Mouse (Mus musculus) embryonic fibroblast, embryonic 13.5 days (primary cell): ENCODE data around the gene 2010003K11Rik. TPM values are rescaled to one million over a fixed set of nuclear protein-coding genes. Genes with fewer than 3 reads are reported as not detected.

Experiments used
- H3K27ac ChIP-seq: 2 replicates; pipeline ENCODE4 v1.5.1; 2012; ENCODE audit warnings: low read length, control low read depth, inconsistent platforms; ENCODE audit not compliant: insufficient read depth
- H3K4me1 ChIP-seq: 2 replicates; pipeline ENCODE4 v1.6.1; 2011; ENCODE audit warnings: low read length; ENCODE audit not compliant: control insufficient read depth, insufficient read depth
- H3K4me3 ChIP-seq: 2 replicates; pipeline ENCODE4 v1.5.1; 2011; ENCODE audit warnings: mild to moderate bottlenecking, control low read depth, low read length; ENCODE audit not compliant: insufficient read depth
- CTCF ChIP-seq: IDR thresholded peaks from 2 replicates; pipeline ENCODE4 v1.5.1; 2011; ENCODE audit warnings: mild to moderate bottlenecking, control low read depth, low read length, moderate library complexity, borderline replicate concordance; ENCODE audit not compliant: insufficient read depth
- POLR2A ChIP-seq: IDR thresholded peaks from 2 replicates; pipeline ENCODE4 v1.6.1; 2011; ENCODE audit warnings: low read depth, mild to moderate bottlenecking, control low read depth, low read length, moderate library complexity
- polyA plus RNA-seq: library from polyadenylated mRNA; stranded (reverse); fragments of >200 nt; gene quantifications from 2 replicates; pipeline ENCODE4 v1.2.4, GENCODE M21; 2011; ENCODE audit warnings: low read depth; ENCODE audit not compliant: missing spikeins, insufficient read length

2010003K11Rik gene
- polyA plus RNA-seq, 1 experiment: not detected

DNA sequence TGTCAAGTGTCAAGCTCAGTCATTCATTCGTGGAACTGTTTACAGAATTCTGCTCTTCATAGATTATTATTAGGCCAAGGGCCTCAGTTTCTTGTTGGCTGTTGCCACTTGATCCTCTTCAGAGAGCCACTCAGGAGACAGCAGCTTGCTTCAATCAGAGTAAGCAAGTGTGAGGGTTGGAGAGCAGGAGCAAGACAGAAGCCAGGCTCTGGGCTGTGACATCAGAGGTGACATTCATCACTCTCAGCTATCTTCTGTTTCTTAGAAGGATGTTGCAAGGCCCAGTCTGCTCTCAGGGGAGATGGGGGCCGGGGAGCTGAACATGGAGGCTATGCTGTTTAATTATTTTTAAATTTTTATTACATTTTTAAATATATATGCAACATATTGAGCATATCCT is 4.3 kb upstream of the 2010003K11Rik start:
- TF ChIP-seq CTCF (no peak), POLR2A (no peak)
- Histone ChIP-seq H3K4me1 (no peaks in the 10 kb centered on the region), H3K27ac (no peak overlapping the region), H3K4me3 (no peak overlapping the region)

DNA sequence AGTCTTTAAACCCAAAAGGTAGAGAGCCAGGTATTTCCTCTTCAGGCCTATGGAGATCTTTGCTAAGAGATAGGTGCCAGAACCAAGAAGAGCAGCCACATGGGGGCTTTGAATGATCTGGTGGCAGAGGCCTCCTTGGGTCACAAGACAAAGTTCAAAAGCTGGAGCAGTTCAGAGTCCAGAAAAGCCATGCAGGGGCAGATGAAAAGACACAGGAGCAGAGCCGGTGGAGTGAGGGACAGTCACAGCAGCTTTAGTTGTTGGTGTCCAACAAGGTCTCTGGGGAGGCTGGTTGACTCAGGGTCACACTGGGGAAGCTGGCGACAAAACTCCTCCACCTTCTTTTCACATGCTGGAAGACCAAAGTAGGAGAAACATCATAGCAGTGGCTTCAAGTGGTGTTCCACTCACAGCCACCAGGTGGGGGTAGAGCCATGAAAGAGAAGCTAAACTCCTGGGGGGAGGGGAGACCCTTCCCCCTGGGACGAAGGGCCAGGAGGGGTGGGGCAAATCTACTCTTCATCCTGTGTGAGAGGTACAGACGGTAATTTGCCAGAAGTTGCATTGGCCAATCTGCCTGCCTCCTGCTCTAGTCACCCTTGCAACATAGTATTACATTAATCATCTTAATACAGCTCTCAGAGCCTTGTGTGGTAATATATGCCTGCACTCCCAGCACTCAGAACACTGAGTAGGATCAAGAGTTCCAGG is 965 bp downstream of the 2010003K11Rik start:
- TF ChIP-seq POLR2A (no peak), CTCF (peak; percentile 62)
- Histone ChIP-seq H3K27ac (no peak overlapping the region), H3K4me1 (peaks cover 9% of the 10 kb centered on the region; the same call in 1 of the 2 replicates)

DNA sequence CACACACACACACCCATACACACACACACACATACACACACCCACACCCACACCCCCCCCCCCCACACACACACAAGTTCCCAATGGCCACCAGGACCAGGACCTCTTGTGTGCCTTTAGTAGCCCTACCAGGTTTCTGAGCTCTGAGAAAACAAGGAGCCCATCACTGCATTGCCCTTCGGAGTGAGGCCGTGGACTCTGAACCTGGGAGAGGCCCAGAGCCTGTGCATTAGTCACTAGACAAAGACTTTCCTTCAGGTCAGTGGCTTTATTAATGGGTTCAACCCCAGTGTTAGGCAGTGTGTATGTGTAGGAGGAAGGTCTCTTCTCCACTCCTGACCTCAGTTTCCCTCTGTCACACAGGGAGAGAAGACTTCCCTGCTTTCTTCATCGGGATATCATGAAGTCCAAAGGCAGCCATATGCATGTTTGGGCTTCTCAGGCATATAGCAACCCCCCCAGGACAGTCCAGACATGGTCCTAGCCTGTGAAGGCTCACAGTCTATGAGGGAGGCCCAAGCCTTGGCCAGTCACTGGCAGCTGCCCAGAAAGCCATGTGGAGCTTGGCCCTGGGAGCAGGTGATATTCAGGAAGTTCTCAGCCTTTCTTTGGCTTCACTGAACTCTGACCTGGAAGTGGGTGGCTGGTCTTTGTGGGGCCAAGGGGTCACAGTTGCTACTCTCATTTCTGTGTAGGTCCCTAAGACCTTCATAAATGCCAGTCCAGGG is 1.7 kb downstream of the 2010003K11Rik start:
- Histone ChIP-seq H3K4me3 (no peak overlapping the region), H3K4me1 (peaks cover 9% of the 10 kb centered on the region; the same call in 1 of the 2 replicates), H3K27ac (no peak overlapping the region)
- TF ChIP-seq POLR2A (no peak), CTCF (no peak)

More for the DNA sequence above, 965 bp downstream of the 2010003K11Rik start:
- no peak overlapping the region for H3K4me3 ChIP-seq

DNA sequence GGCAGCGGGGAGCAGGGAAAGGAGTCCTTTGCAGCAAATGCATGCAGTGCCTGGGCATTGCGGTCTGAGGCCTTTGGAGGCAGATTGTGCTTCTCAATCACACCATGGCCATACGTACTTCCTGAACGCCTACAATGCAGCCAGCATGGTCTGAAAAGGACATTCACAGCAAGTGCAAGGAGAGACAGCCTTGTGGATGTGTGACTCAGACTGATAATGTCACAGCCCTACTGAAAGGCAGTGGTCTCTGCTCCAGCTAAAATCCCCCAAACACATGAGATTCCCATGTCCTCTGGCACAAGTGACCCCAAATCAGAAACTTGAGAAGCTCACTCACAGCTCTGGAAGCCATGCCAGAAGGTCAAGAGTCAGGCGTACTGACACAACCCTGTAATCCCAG is 2.6 kb downstream of the 2010003K11Rik start:
- H3K4me1 ChIP-seq: peaks cover 9% of the 10 kb centered on the region; the same call in 1 of the 2 replicates
- no peak overlapping the region for H3K4me3 ChIP-seq
- no peak for TF ChIP-seq POLR2A
- no peak for TF ChIP-seq CTCF
- no peak overlapping the region for H3K27ac ChIP-seq

DNA sequence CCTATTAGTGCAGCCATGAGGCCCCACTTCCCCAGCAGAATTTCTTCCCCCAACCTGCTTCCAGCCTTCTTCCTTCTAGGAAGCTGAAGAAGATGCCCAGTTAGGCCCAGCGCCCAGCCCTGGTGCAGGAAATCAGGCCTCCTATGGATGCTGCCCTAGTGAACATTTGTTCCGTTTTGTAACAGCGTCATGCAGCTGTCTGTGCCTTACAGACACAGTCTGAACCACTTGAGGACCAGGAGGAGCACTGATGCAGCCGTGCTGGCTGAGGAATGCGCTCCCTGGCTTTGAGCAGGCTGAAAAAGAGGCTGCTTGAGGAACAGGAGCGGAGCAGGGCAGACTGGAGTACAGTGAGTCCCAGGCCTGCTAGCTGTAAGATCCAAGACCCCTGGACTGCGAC is 3.7 kb downstream of the 2010003K11Rik start:
- Histone ChIP-seq H3K4me1 (peaks cover 9% of the 10 kb centered on the region; the same call in 1 of the 2 replicates), H3K4me3 (no peak overlapping the region), H3K27ac (no peak overlapping the region)
- TF ChIP-seq POLR2A: no peak
- no peak for TF ChIP-seq CTCF

DNA sequence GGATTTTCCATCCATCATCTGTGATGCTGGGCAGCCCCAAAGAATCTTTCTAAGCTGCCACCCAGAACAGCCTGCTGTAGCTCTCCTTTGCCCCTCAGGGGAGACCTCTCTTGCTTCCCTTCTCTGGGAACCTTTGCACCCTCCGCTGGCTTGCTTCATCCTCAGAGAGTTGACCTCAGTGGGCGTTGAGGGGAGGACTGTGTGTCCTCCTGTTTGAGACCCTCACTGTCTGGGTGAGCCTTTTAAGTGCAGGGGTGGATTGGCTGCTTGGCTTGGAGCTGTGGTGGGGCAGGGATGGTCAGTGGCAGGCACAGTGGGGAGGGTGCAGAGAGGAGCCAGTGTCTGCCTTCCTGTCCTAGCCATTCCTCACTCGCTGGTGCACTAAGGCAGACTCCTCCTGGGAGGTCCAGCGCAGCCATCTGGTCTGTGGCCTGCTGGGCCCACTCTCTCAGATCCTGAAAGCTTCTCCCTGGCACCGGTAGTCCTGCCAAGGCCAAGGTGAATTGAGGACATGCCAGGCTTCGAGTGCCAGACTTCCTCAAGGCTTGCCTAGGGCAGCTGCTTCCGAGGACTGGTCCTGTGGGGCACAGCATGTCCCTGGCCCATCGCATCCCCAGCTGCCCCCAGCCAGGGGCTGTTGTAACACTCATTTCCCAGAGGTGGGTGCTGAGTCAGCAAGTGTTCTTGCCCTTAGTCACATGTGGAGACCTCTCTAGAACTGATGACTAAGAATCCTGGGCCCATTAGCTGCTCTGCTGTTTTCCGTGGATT is 5.7 kb downstream of the 2010003K11Rik start:
- TF ChIP-seq POLR2A: no peak
- TF ChIP-seq CTCF: no peak
- Histone ChIP-seq H3K4me1 (peaks cover 9% of the 10 kb centered on the region; the same call in 1 of the 2 replicates), H3K4me3 (no peak overlapping the region), H3K27ac (no peak overlapping the region)

DNA sequence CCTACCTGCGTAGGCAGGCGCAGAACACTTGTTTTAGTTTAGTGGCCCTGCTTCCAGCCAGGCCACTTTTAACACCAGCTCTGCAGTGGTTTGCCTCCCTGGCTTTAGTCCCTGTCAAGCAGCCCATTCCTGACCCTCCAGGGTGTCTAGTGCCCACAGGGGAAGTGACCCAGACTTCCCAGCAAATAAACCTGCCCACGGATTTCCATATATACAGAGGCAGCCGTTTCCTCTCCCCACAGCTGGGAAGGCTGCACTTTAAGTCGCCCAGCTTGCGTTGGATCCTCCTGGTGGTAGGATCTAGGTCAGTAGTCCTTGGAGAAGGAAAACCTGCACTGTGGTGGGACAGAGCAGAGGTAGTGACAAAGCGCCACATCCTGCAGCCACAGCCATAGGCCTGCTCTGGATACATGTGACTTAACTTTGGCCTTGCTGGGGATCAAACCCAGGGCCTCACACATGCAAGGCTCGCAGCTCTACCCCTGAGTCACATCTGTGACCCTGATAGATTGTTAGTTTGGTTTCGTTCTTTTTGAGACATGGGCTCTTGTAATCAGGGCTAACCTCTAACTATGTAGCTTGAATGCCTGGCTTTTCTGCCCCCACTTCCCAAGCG is 7.2 kb downstream of the 2010003K11Rik start:
- no peak overlapping the region for H3K27ac ChIP-seq
- H3K4me1 ChIP-seq: peaks cover 9% of the 10 kb centered on the region; the same call in 1 of the 2 replicates
- H3K4me3 ChIP-seq: no peak overlapping the region
- TF ChIP-seq POLR2A: no peak

DNA sequence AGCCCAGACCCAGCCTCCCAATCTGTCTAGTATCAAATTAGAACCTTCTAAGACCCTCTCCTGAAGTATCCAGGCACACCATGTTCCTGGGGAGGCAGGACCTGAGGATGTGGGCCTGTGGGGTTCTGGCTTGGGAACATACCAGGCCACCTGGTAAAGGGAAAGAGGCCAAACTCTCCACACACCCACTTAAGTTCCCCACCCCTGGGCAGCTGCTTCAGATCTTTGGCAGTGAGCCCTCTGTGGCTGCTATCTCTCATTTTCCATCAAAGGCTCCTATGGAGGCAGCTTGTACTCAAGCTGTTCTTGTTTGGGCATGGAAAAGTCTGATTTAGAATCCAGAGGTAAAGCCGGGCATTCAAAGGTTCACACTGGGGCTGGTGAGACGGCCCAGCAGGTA is 10.5 kb downstream of the 2010003K11Rik start:
- H3K4me1 ChIP-seq: 0 out of 2 replicates have a peak, but pooled peaks cover 4% of the 10 kb centered on the region
- no peak for TF ChIP-seq POLR2A
- no peak for TF ChIP-seq CTCF
- H3K4me3 ChIP-seq: no peak overlapping the region
- no peak overlapping the region for H3K27ac ChIP-seq

DNA sequence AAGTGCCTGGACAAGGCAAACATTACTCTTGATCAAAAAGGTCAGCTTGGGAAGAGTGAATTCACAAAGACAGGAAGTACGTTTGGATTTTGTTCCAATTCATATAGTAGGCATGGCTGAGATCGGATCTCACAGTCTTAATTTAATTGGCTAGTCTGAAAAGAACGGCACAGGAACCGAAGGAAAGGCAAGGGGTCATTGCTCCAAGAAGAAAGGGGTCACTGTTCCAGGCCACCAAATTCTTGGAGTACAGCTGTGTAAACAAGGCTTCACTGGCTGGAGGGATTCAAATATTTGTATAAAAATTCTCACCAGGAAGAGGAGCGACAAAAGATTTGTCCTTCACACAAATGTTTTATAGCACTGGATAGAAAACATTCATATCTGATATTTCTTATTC is 13.4 kb downstream of the 2010003K11Rik start:
- TF ChIP-seq POLR2A (no peak), CTCF (no peak)
- H3K27ac ChIP-seq: no peak overlapping the region
- H3K4me1 ChIP-seq: no peaks in the 10 kb centered on the region
- H3K4me3 ChIP-seq: no peak overlapping the region
